Mouse (Mus musculus): ENCODE measurements around the gene Mfsd6l. TPM values are rescaled to one million over a fixed set of nuclear protein-coding genes. Genes with fewer than 3 reads are reported as not detected.

Mfsd6l gene
- polyA plus RNA-seq, 1 experiment from 2014 or later: not detected

GRCm38 (mm10) chr11:68526441-68526840 is 29.5 kb upstream of the Mfsd6l start:
- WGBS: 77% methylated on average over 4 of the region's 4 CpGs
- Histone ChIP-seq H3K9ac (ENCODE audit: low read length) (no peak overlapping the region), H3K4me2 (ENCODE audit: low read length) (no peak overlapping the region), H3K27me3 (replicated peaks; ENCODE audit: control insufficient read depth, insufficient read depth, low read length) (no peaks in the 10 kb centered on the region), H3K27ac (ENCODE audit: low read depth, low read length) (no peak overlapping the region), H3K4me1 (ENCODE audit: control insufficient read depth, insufficient read depth, low read length) (no peaks in the 10 kb centered on the region), H3K4me3 (ENCODE audit: low read depth, low read length) (no peak overlapping the region), H3K36me3 (ENCODE audit: control insufficient read depth, insufficient read depth, low read length) (no peaks in the 10 kb centered on the region), H3K9me3 (replicated peaks; ENCODE audit: control insufficient read depth, low read length) (no peaks in the 10 kb centered on the region)
- DNase-seq (ENCODE audit: low spot score): no peak
- ATAC-seq: no peak

DNA sequence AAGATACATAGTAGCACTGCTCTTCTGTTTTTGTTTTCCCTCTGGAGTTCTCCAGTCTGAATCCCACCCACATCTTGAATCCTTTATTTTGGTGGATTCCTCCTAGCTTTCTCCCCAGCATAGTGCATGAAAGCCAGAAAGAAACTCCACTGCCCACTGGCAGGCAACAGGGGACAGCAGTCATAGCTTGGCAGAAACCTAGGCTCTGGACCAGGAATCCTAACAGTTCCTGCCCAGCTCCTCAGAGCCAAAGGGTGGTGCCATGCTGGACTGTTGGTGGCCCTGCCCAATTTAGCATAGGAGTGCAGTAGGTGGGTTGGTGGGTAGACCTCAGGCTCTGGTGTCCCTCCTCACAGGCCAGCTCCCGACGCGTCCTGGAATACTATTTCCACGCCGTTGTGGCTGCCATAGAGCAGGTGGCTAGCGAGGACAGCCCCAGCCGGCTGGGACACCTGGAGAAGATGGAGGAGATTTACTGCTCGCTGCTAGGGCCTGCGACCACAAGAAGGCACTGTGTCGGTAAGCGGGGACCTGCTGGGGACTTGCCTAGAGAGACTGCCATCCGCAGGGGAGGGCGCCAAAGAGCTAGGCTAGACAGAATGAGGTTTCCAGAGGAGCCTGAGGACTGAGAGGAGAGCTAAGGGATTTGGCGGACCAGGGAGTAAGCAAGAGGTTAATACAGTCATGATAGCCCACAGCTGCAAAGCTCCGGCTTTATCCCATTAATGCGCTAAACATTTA is 24.8 kb upstream of the Mfsd6l start:
- no peaks in the 10 kb centered on the region for H3K4me1 ChIP-seq (ENCODE audit: control insufficient read depth, insufficient read depth, low read length)
- DNase-seq (ENCODE audit: low spot score): peak; percentile 28
- H3K4me2 ChIP-seq (ENCODE audit: low read length): no peak overlapping the region
- WGBS: 27% methylated on average over 16 of the region's 16 CpGs
- H3K36me3 ChIP-seq (ENCODE audit: control insufficient read depth, insufficient read depth, low read length): no peaks in the 10 kb centered on the region
- no peak overlapping the region for H3K27ac ChIP-seq (ENCODE audit: low read depth, low read length)
- no peaks in the 10 kb centered on the region for H3K27me3 ChIP-seq (replicated peaks; ENCODE audit: control insufficient read depth, insufficient read depth, low read length)
- no peak overlapping the region for H3K4me3 ChIP-seq (ENCODE audit: low read depth, low read length)
- ATAC-seq: no peak
- no peak overlapping the region for H3K9ac ChIP-seq (ENCODE audit: low read length)
- no peaks in the 10 kb centered on the region for H3K9me3 ChIP-seq (replicated peaks; ENCODE audit: control insufficient read depth, low read length)

DNA sequence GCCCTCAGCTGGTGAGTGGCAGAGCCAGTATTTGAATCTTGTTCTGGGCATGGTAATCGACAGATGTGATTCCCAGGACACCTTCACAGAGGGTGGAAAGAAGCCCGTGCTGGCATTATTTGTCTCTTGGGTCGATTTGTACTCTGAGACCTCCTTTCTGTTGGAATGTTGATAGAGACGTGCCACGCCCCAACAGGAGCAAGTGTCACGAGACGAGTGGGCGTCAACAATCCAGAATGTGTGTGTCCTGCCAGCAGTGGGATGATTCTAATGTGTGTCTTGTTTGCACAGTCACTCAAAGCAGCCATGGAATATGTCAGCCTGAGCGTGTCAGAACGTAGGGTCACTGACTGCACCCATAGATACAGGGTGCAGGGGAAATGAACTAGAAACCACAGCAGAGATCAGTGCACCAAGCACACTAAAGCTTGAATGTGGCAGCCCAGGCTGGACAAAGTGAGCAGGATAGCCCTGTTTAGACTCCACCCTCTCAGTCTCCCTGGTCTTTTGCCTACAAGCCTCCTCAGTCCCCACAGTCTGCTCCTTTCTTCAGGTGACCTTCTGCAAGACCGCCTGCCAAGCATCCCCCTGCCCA is 23.9 kb upstream of the Mfsd6l start:
- WGBS: 82% methylated on average over 11 of the region's 11 CpGs
- Histone ChIP-seq H3K27me3 (replicated peaks; ENCODE audit: control insufficient read depth, insufficient read depth, low read length) (no peaks in the 10 kb centered on the region), H3K9me3 (replicated peaks; ENCODE audit: control insufficient read depth, low read length) (no peaks in the 10 kb centered on the region), H3K4me1 (ENCODE audit: control insufficient read depth, insufficient read depth, low read length) (no peaks in the 10 kb centered on the region), H3K9ac (ENCODE audit: low read length) (no peak overlapping the region), H3K27ac (ENCODE audit: low read depth, low read length) (no peak overlapping the region), H3K36me3 (ENCODE audit: control insufficient read depth, insufficient read depth, low read length) (no peaks in the 10 kb centered on the region), H3K4me3 (ENCODE audit: low read depth, low read length) (no peak overlapping the region), H3K4me2 (ENCODE audit: low read length) (no peak overlapping the region)
- ATAC-seq: no peak
- DNase-seq (ENCODE audit: low spot score): no peak

- ATAC-seq: no peak
- 79% methylated on average over 5 of the region's 5 CpGs for WGBS
Observed at GRCm38 (mm10) chr11:68532773-68533172, 23.2 kb upstream of the Mfsd6l start.

DNA sequence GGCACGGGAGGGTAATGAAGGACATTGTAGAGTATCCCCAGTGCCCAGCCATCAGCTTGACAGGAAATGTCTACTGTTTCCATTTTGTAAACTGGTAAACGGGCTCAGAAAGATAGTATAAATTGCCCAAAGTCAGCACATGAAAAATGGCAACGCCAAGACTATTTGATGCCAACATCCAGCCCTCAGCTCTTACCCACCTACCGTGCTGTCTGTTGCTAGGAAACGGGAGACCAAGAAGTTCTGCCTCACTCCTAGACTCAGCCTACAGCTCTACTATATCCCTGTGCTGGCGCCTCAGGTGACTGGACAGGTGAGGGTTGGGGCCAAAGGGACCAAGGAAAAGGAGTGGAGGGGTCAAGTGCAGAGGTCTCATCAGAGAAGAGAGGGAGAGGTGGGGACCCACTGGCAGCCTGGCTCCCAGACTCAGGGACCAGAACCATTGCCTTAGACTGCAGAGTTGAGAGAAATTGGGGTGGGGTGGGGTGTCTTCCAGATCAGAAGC is 22.0 kb upstream of the Mfsd6l start:
- WGBS: 80% methylated on average over 6 of the region's 6 CpGs
- DNase-seq (ENCODE audit: low spot score) (no peak), ATAC-seq (no peak)

More at GRCm38 (mm10) chr11:68532773-68533172, 23.2 kb upstream of the Mfsd6l start:
- Histone ChIP-seq H3K4me3 (ENCODE audit: low read depth, low read length) (no peak overlapping the region), H3K27ac (ENCODE audit: low read depth, low read length) (no peak overlapping the region), H3K27me3 (replicated peaks; ENCODE audit: control insufficient read depth, insufficient read depth, low read length) (no peaks in the 10 kb centered on the region), H3K9ac (ENCODE audit: low read length) (no peak overlapping the region), H3K36me3 (ENCODE audit: control insufficient read depth, insufficient read depth, low read length) (no peaks in the 10 kb centered on the region), H3K9me3 (replicated peaks; ENCODE audit: control insufficient read depth, low read length) (no peaks in the 10 kb centered on the region), H3K4me2 (ENCODE audit: low read length) (no peak overlapping the region), H3K4me1 (ENCODE audit: control insufficient read depth, insufficient read depth, low read length) (no peaks in the 10 kb centered on the region)
- no peak for DNase-seq (ENCODE audit: low spot score)

GRCm38 (mm10) chr11:68536026-68536425 is 20.0 kb upstream of the Mfsd6l start:
- H3K4me3 ChIP-seq (ENCODE audit: low read depth, low read length): no peak overlapping the region
- no peaks in the 10 kb centered on the region for H3K9me3 ChIP-seq (replicated peaks; ENCODE audit: control insufficient read depth, low read length)
- DNase-seq (ENCODE audit: low spot score) (no peak), ATAC-seq (no peak)
- H3K27ac ChIP-seq (ENCODE audit: low read depth, low read length): no peak overlapping the region
- no peaks in the 10 kb centered on the region for H3K4me1 ChIP-seq (ENCODE audit: control insufficient read depth, insufficient read depth, low read length)
- WGBS: 67% methylated on average over 4 of the region's 4 CpGs
- H3K4me2 ChIP-seq (ENCODE audit: low read length): no peak overlapping the region
- H3K9ac ChIP-seq (ENCODE audit: low read length): no peak overlapping the region
- H3K27me3 ChIP-seq (replicated peaks; ENCODE audit: control insufficient read depth, insufficient read depth, low read length): no peaks in the 10 kb centered on the region
- no peaks in the 10 kb centered on the region for H3K36me3 ChIP-seq (ENCODE audit: control insufficient read depth, insufficient read depth, low read length)

More for the DNA sequence above, 22.0 kb upstream of the Mfsd6l start:
- H3K4me2 ChIP-seq (ENCODE audit: low read length): no peak overlapping the region
- H3K4me1 ChIP-seq (ENCODE audit: control insufficient read depth, insufficient read depth, low read length): no peaks in the 10 kb centered on the region
- no peaks in the 10 kb centered on the region for H3K27me3 ChIP-seq (replicated peaks; ENCODE audit: control insufficient read depth, insufficient read depth, low read length)
- H3K27ac ChIP-seq (ENCODE audit: low read depth, low read length): no peak overlapping the region
- H3K36me3 ChIP-seq (ENCODE audit: control insufficient read depth, insufficient read depth, low read length): no peaks in the 10 kb centered on the region
- H3K4me3 ChIP-seq (ENCODE audit: low read depth, low read length): no peak overlapping the region
- no peak overlapping the region for H3K9ac ChIP-seq (ENCODE audit: low read length)
- H3K9me3 ChIP-seq (replicated peaks; ENCODE audit: control insufficient read depth, low read length): no peaks in the 10 kb centered on the region

DNA sequence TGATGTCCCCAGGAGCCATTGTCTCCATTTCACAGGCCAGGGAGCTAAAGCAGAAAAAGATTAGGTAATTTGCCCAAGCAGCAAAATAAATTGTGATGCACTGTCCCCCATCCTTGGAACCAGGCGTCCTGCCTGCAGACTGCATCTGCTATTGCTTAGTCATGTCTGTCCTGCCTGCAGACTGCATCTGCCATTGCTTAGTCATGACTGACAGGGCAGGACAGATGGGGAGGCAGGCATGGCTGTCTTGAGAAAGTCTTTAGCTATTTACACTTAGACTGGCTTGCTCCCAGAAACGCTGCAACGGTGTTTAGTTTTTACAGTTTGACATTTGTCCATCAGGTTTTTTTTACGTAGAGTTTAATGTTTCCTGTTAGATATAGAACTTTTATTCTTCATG is 19.5 kb upstream of the Mfsd6l start:
- no peak overlapping the region for H3K4me2 ChIP-seq (ENCODE audit: low read length)
- H3K27me3 ChIP-seq (replicated peaks; ENCODE audit: control insufficient read depth, insufficient read depth, low read length): no peaks in the 10 kb centered on the region
- ATAC-seq (peak; percentile 48; the same call in 1 of the 2 replicates), DNase-seq (ENCODE audit: low spot score) (peak; percentile 78)
- H3K9me3 ChIP-seq (replicated peaks; ENCODE audit: control insufficient read depth, low read length): no peaks in the 10 kb centered on the region
- 43% methylated on average over 4 of the region's 4 CpGs for WGBS
- H3K36me3 ChIP-seq (ENCODE audit: control insufficient read depth, insufficient read depth, low read length): no peaks in the 10 kb centered on the region
- no peak overlapping the region for H3K9ac ChIP-seq (ENCODE audit: low read length)
- no peak overlapping the region for H3K4me3 ChIP-seq (ENCODE audit: low read depth, low read length)
- H3K27ac ChIP-seq (ENCODE audit: low read depth, low read length): no peak overlapping the region
- no peaks in the 10 kb centered on the region for H3K4me1 ChIP-seq (ENCODE audit: control insufficient read depth, insufficient read depth, low read length)

- Histone ChIP-seq H3K4me3 (ENCODE audit: low read depth, low read length) (no peak overlapping the region), H3K4me2 (ENCODE audit: low read length) (no peak overlapping the region), H3K27ac (ENCODE audit: low read depth, low read length) (no peak overlapping the region), H3K27me3 (replicated peaks; ENCODE audit: control insufficient read depth, insufficient read depth, low read length) (no peaks in the 10 kb centered on the region), H3K36me3 (ENCODE audit: control insufficient read depth, insufficient read depth, low read length) (no peaks in the 10 kb centered on the region), H3K9me3 (replicated peaks; ENCODE audit: control insufficient read depth, low read length) (no peaks in the 10 kb centered on the region), H3K4me1 (ENCODE audit: control insufficient read depth, insufficient read depth, low read length) (no peaks in the 10 kb centered on the region), H3K9ac (ENCODE audit: low read length) (no peak overlapping the region)
- WGBS: 55% methylated on average over 5 of the region's 5 CpGs
- ATAC-seq (no peak), DNase-seq (ENCODE audit: low spot score) (no peak)
Observed at GRCm38 (mm10) chr11:68539621-68540020, 16.4 kb upstream of the Mfsd6l start.

- H3K36me3 ChIP-seq (ENCODE audit: control insufficient read depth, insufficient read depth, low read length): no peaks in the 10 kb centered on the region
- H3K4me3 ChIP-seq (ENCODE audit: low read depth, low read length): no peak overlapping the region
- no peak overlapping the region for H3K4me2 ChIP-seq (ENCODE audit: low read length)
- no peaks in the 10 kb centered on the region for H3K9me3 ChIP-seq (replicated peaks; ENCODE audit: control insufficient read depth, low read length)
- ATAC-seq: no peak
- no peak overlapping the region for H3K9ac ChIP-seq (ENCODE audit: low read length)
- WGBS: 11% methylated on average over 8 of the region's 8 CpGs
- H3K4me1 ChIP-seq (ENCODE audit: control insufficient read depth, insufficient read depth, low read length): no peaks in the 10 kb centered on the region
- no peak for DNase-seq (ENCODE audit: low spot score)
- H3K27me3 ChIP-seq (replicated peaks; ENCODE audit: control insufficient read depth, insufficient read depth, low read length): no peaks in the 10 kb centered on the region
- H3K27ac ChIP-seq (ENCODE audit: low read depth, low read length): no peak overlapping the region
Observed at GRCm38 (mm10) chr11:68544554-68544953, 11.4 kb upstream of the Mfsd6l start.
